Mouse (Mus musculus): ENCODE results near the gene 1700029P11Rik.

- TF ChIP-seq POLR2A (IDR thresholded peaks at IDR 0.05; ENCODE audit: low read depth, low read length) (no peak), CTCF (conservative IDR thresholded peaks at IDR 0.05; ENCODE audit: insufficient read depth, insufficient read length, low read depth, low read length) (no peak)
These were observed 15.3 kb upstream of the 1700029P11Rik start for GRCm38 (mm10) chr15:81964980-81965545.
